Mouse (Mus musculus) liver, adult 2 months (tissue): Measurements from ENCODE around the gene Kcnab3. TPM values are rescaled to one million over a fixed set of nuclear protein-coding genes. Genes with fewer than 3 reads are reported as not detected.

Experiments
- DNase-seq: peaks from one replicate; pipeline ENCODE4 v3.0.0-alpha.2; 2011; ENCODE audit warnings: low read depth, low spot score; ENCODE audit errors: extremely low read depth
- H3K27ac ChIP-seq: fragments of 200-500 bp; replicated peaks from 2 replicates; pipeline ENCODE4 v1.5.1; 2012; ENCODE audit warnings: low read depth, mild to moderate bottlenecking, control low read depth, inconsistent platforms, low read length; ENCODE audit not compliant: insufficient read depth
- H3K27me3 ChIP-seq: fragments of 200-500 bp; 2 replicates; pipeline ENCODE4 v1.6.1; 2012; ENCODE audit warnings: mild to moderate bottlenecking, moderate library complexity, low read length, inconsistent platforms; ENCODE audit not compliant: control insufficient read depth, insufficient read depth
- H3K36me3 ChIP-seq: fragments of 200-500 bp; 2 replicates; pipeline ENCODE4 v1.6.1; 2012; ENCODE audit warnings: low read length, inconsistent platforms; ENCODE audit not compliant: control insufficient read depth, insufficient read depth
- H3K4me1 ChIP-seq: fragments of 200-500 bp; 2 replicates; pipeline ENCODE4 v1.6.1; 2011; ENCODE audit warnings: low read length; ENCODE audit not compliant: control insufficient read depth, insufficient read depth
- H3K4me3 ChIP-seq: fragments of 200-500 bp; 2 replicates; pipeline ENCODE4 v1.5.1; 2011; ENCODE audit warnings: low read depth, mild to moderate bottlenecking, control low read depth, low read length, moderate library complexity; ENCODE audit not compliant: insufficient read depth
- H3K79me2 ChIP-seq: fragments of 200-500 bp; 2 replicates; pipeline ENCODE4 v1.6.1; 2012; ENCODE audit warnings: inconsistent platforms, mild to moderate bottlenecking, low read length, moderate library complexity; ENCODE audit not compliant: control insufficient read depth, insufficient read depth
- H3K9ac ChIP-seq: fragments of 200-500 bp; 2 replicates; pipeline ENCODE4 v1.6.1; 2012; ENCODE audit warnings: low read depth, mild to moderate bottlenecking, control low read depth, inconsistent platforms, low read length
- CTCF ChIP-seq: fragments of 200-500 bp; IDR thresholded peaks from 2 replicates; pipeline ENCODE4 v1.5.1; 2011; ENCODE audit warnings: low read depth, low read length, control low read depth
- POLR2A ChIP-seq: fragments of 200-500 bp; IDR thresholded peaks from 2 replicates; pipeline ENCODE4 v1.6.1; 2011; ENCODE audit warnings: low read length, control low read depth; ENCODE audit not compliant: insufficient read depth; ENCODE audit errors: extremely low read depth
- WGBS: fragments of 180-500 bp; shearing (Covaris S2); methylation state at CpG from one replicate; pipeline ENCODE4 v1.1.7; 2018; 5-methylcytosine and 5-hydroxymethylcytosine counted together
- polyA plus RNA-seq: library from polyadenylated mRNA; depleted of rRNA; stranded (reverse); fragments of >200 nt; gene quantifications from 2 replicates; pipeline ENCODE4 v1.2.3, GENCODE M21; 2012
- total RNA-seq: library from RNA; depleted of rRNA; stranded (reverse); fragments of >200 nt; gene quantifications from 2 replicates; pipeline ENCODE4 v1.2.3, GENCODE M21; 2014

The Kcnab3 gene
- total and polyA plus RNA-seq, 2 experiments, result 0.28 to 0.84 TPM

DNA sequence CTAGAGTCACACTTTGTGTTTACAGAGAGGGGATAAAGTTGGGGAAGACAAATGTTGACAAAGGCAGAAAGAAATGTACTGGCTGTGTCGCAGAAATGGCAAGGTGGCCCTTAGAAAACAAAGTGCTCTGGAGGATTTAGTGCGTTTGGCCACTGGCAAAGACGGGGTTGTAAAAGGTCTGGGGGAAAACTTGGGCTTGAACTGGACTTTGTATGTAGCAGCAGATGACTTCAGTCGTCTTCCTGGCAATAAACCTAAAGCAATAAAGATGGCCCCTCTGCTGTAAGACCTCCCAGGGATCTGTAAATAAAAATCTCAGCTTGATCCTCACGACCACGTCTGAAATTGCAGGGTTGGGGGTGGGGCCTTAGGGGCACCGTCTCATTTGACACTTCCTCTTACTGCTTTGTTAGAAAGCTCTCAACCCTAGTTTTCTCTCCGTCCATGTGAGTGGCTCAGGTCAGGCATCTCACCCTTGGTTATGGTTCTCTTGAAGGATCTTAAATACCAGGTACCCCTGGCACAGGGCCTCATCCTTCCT, 6.7 kb downstream of the Kcnab3 start:
- Histone ChIP-seq H3K4me1 (peaks cover 2% of the 10 kb centered on the region; the same call in 1 of the 2 replicates), H3K79me2 (no peaks in the 10 kb centered on the region), H3K27me3 (no peaks in the 10 kb centered on the region), H3K9ac (no peak overlapping the region), H3K36me3 (no peaks in the 10 kb centered on the region), H3K27ac (no peak overlapping the region), H3K4me3 (no peak overlapping the region)
- TF ChIP-seq POLR2A, result no peak
- TF ChIP-seq CTCF, result no peak
- no peak for DNase-seq
- WGBS, result 71% methylated on average over 8 of the region's 8 CpGs

DNA sequence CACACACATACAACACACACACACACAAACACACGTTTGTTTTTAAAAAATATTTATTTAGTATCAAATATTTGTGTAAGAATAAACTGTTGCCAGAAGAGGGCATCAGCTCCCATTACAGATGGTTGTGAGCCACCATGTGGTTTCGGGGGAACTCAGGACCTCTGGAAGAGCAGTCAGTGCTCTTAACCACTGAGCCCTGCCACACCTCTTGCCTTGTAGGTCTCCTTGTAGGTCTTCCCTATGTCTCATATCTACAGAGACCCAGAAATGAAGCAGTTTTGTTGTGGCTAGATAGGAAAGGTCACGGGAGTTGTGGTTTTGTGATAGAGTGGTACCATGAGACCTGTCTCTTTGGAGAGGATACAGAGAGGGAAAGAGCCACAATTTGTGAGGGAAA, 7.9 kb downstream of the Kcnab3 start:
- TF ChIP-seq CTCF, result 0 out of 2 replicates have a peak, but pooled peaks have one; percentile 12
- no peak for TF ChIP-seq POLR2A
- Histone ChIP-seq H3K4me3 (no peak overlapping the region), H3K79me2 (no peaks in the 10 kb centered on the region), H3K4me1 (peaks cover 2% of the 10 kb centered on the region; the same call in 1 of the 2 replicates), H3K9ac (no peak overlapping the region), H3K36me3 (no peaks in the 10 kb centered on the region), H3K27me3 (no peaks in the 10 kb centered on the region), H3K27ac (no peak overlapping the region)
- no peak for DNase-seq
- 57% methylated on average over 3 of the region's 3 CpGs for WGBS

DNA sequence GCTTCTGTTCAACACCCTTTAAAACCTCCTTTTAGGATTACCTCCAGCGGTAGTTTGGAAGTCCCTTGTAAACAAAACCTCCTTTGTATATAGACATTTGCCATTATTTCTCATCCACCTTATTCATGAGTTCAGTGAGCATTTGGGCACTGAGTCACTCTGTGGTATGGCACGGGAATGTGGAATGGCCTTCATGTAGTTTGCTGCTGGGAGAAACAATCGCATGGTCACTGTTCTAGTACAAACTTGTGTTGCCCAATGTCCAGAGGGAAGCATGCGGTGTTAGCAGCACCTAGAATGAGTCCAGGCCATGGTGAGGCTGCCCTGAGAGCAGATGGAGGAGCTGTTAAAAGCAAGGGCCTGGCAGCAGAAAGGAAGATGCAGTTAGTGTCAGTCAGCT, 8.7 kb downstream of the Kcnab3 start:
- H3K4me1 ChIP-seq, result peaks cover 2% of the 10 kb centered on the region; the same call in 1 of the 2 replicates
- H3K79me2 ChIP-seq, result no peaks in the 10 kb centered on the region
- WGBS, result 71% methylated on average over 4 of the region's 4 CpGs
- no peak overlapping the region for H3K27ac ChIP-seq
- TF ChIP-seq CTCF, result no peak
- TF ChIP-seq POLR2A, result no peak
- H3K4me3 ChIP-seq, result no peak overlapping the region
- DNase-seq, result no peak
- no peaks in the 10 kb centered on the region for H3K27me3 ChIP-seq
- no peak overlapping the region for H3K9ac ChIP-seq
- H3K36me3 ChIP-seq, result no peaks in the 10 kb centered on the region

DNA sequence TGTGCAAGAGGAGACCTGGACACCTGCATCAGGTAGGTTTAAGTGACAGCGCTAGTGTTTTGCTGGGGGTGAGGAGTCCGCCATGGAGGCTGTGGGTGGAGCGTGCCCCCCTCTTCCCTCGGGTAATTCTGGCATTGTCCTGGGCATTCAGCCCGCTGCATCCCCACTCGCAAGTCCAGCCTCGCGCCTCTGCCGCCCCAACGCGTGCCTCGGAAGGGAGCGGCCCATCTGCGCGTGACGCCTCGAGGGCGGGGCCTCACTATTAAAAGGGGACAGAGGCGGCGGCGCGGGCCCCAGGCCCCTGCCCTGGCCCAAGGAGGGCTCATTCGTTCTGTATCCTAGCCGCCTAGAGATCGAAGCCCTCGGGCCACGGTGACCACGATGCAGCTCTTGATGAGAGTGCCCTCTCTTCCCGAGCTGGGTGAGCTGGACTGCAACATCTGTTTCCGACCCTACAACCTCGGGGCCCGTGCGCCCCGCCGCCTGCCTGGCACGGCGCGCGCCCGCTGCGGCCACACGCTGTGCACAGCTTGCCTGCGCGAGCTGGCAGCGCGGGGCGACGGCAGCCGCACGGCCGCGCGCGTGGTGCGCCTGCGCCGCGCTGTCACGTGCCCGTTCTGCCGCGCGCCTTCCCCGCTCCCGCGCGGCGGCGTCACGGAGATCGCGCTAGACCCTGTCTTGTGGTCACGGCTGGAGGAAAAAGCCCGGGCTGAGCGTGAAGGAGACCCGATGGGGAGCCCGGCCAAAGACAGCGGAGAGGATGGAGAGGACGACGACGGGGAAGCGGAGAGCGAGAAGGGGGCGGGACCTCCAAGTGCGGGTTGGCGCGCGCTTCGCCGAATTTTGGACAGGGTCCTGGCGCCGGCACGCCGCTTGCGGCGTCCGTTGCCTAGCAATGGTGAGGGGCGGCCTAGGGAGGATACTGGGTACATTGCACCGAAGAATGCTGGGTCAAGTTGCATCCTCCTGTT, 14.4 kb downstream of the Kcnab3 start, which contains the start of gene Rnf227:
Gene Rnf227 (plus strand): TSS at position 301 of the 971 bp plus-strand sequence.
- Histone ChIP-seq H3K27me3 (no peaks in the 10 kb centered on the region), H3K4me1 (peaks cover 4% of the 10 kb centered on the region), H3K27ac (no peak within 1 kb of the TSS), H3K36me3 (peaks cover 12% of the 10 kb centered on the region), H3K79me2 (no peaks in the 10 kb centered on the region), H3K9ac (peak within 1 kb of the TSS; percentile 81), H3K4me3 (peak within 1 kb of the TSS; percentile 60)
- DNase-seq, result no peak
- TF ChIP-seq POLR2A, result no peak
- TF ChIP-seq CTCF, result no peak
- WGBS, result 4% methylated on average over 97 of the region's 99 CpGs

DNA sequence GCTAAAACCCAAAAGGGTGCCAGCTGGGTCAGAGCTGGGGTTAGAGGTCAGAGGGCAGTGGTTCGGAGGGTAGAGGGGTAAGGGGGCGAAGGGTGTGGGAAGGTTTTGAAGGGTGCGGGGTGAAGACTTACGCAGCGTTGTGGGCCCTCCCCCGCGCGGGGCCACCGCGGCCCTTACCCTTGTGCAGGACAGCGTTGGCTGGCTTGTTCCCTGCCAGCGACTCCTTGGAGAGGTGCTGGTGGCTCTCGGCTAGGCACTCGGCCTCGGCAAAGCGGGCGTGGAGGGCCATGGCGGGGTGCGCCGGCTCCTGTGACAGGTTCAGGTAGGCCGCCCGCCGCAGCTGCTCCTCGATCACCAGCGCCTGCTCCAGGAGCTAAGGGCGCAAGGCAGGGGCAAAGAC, 20.4 kb downstream of the Kcnab3 start:
- no peaks in the 10 kb centered on the region for H3K4me1 ChIP-seq
- TF ChIP-seq CTCF, result no peak
- TF ChIP-seq POLR2A, result no peak
- no peaks in the 10 kb centered on the region for H3K27me3 ChIP-seq
- peaks cover 52% of the 10 kb centered on the region for H3K36me3 ChIP-seq
- no peak overlapping the region for H3K4me3 ChIP-seq
- DNase-seq, result no peak
- no peaks in the 10 kb centered on the region for H3K79me2 ChIP-seq
- WGBS, result 90% methylated on average over 24 of the region's 26 CpGs
- H3K9ac ChIP-seq, result no peak overlapping the region
- H3K27ac ChIP-seq, result no peak overlapping the region
